Mouse (Mus musculus): ENCODE data around the gene Pfdn4.
A peak's percentile ranks its signal among the peaks of the same experiment; 100 is the strongest.

The Pfdn4 gene

DNA sequence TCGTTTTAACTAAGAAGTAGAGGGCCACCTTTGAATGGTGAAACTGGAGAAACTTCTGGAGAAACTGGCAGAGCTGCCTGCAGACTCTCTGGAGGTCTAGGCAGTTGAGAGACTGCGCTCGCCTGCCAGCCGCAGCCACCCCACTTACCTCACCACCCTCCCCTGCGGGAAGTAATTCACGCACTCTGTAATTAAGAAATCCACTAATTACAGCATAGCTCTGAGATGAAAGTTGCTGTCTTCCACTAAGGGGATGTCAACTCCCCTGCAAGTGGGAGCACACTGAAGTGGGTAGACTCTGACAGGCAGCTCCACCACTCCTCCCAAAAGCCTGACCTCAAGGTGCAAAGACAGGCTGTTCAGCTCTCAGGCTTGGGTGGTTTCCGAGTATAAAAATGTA is 55.9 kb downstream of the Pfdn4 start:
- no peak for DNase-seq

DNA sequence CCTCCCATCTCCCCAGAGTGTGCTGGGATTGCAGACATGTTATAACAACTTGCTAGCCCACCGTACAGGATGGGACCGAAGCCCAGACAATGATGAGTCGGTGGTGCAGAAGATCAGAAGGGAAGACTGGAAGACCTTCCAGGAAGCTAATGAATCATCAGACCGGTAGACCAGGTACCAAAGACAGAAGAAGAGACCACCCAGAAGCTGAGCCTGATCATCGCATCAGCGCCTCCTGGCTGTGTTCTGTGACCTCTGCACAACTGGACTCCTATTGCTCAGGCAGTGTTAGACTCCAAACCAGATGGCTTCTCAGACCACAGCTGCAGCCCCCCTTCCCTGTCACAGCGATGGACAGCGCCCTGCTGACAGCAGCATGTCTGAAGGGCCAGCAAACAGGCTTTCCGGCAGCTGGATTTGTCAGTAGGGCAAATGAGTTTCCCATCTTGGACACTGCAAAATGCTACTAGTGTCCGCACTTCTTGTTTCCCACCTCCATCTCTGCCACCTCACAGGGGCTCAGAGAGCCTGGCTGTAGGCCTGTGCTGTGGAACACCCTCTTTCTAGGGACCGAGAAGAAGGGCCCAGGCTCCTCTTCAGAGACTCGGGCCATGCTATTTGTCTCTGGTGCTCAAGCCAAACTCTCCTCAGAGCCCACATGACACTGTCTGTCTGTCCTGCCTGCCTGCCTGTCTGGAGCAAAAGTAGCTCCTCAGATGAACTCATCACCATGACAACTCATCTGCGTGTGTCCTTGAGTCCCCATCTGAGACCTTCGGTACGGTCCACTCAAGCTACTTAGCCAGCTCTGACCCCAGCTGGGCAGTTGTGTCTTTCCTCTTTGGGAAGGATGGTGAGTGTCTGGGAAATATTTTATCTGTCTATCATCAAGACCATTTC is 68.0 kb downstream of the Pfdn4 start:
- peak; percentile 83 for DNase-seq

DNA sequence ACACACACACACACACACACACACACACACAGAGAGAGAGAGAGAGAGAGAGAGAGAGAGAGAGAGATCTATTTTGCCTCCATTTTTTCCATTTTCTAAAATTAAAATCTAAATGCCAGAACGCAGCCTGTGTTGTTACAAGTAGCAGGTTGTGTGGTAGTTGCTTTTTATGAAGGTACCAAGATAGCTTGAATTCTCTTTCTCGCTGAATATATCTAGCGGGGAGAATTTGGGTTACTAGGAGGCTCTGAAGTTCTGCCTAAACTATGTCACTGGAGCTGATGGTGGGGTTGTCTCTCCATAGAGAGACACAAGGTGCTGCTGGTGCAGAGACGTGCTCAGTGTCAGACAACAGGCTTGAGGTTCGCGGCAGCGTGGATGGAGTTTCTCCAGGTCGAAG is 68.8 kb downstream of the Pfdn4 start:
- no peak for DNase-seq
